Mouse (Mus musculus): ENCODE measurements around the gene 1700016C15Rik. TPM values are rescaled to one million over a fixed set of nuclear protein-coding genes. Genes with fewer than 3 reads are reported as not detected.

1700016C15Rik gene
- polyA plus RNA-seq, 1 experiment from 2014 or later = not detected

DNA sequence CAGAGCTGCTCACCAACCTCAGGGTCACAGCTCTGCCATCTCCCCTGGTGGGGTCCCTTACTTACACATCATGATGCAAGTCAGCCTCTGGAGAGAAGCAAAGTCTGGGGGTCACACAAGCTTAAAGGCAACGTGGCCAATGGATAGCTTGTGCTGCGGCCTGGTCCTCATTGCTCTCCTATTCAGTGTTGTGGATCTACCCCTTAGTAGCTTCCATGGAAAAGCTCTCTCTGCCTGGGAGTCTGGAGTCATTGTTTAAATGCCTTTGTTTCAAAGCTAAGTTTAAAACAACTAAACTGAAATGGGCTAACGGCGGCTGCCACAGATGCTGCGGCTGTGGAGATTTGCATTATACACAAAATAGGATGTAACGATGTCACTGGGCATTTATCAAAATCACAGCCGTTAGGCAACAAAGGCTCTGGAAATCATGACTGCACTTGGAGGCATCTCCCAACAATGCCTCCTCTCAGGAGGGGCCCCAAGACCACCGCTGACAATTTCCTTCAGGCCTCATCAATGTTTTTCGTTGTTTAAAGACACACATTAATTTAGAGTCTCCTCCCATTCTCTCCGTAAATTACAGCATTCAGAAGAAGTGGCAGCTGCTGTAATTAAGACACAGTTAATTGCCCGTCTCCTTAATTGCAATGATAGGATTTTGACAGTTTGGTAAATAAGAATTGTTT lies 11.1 kb upstream of the 1700016C15Rik start:
- no peaks in the 10 kb centered on the region for H3K9me3 ChIP-seq (replicated peaks)
- no peak overlapping the region for H3K4me3 ChIP-seq
- H3K27me3 ChIP-seq = no peaks in the 10 kb centered on the region
- 72% methylated on average over 11 of the region's 11 CpGs for WGBS
- ATAC-seq (replicated peaks; ENCODE audit: insufficient number of reproducible peaks, insufficient read depth, low FRiP score, low read depth) = no peak
- H3K9ac ChIP-seq = no peak overlapping the region
- H3K36me3 ChIP-seq = no peaks in the 10 kb centered on the region
- H3K27ac ChIP-seq = no peak overlapping the region
- H3K4me1 ChIP-seq (replicated peaks) = peaks cover 8% of the 10 kb centered on the region
- H3K4me2 ChIP-seq = no peak overlapping the region

- Histone ChIP-seq H3K27me3 (no peaks in the 10 kb centered on the region), H3K27ac (no peak overlapping the region), H3K4me1 (replicated peaks) (peaks cover 8% of the 10 kb centered on the region), H3K36me3 (no peaks in the 10 kb centered on the region), H3K9ac (no peak overlapping the region), H3K4me2 (no peak overlapping the region), H3K9me3 (replicated peaks) (no peaks in the 10 kb centered on the region), H3K4me3 (no peak overlapping the region)
- WGBS = 61% methylated on average over 3 of the region's 3 CpGs
- no peak for ATAC-seq (replicated peaks; ENCODE audit: insufficient number of reproducible peaks, insufficient read depth, low FRiP score, low read depth)
These were observed 10.6 kb upstream of the 1700016C15Rik start for GRCm38 (mm10) chr1:177719029-177719427.

DNA sequence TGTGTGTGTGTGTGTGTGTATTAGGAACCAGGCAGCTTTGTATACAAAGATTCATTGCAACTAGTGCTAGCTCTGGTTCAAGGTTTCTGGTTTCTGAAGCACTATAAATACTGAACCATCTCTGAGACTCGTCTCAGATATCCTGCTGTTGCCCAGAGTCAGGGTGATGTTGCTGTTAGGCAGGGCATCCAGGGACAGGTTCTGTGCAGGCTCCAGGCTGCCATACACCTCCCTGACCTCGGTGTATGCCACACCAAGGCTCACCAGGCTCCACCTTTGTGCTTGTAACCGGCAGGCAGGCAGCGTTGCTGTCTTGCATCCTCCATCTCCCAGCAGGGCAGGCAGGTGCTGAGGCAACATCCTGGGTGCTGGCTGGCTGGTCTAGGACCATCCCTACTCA lies 5.8 kb upstream of the 1700016C15Rik start:
- H3K4me2 ChIP-seq = no peak overlapping the region
- H3K4me1 ChIP-seq (replicated peaks) = no peaks in the 10 kb centered on the region
- 67% methylated on average over 4 of the region's 4 CpGs for WGBS
- ATAC-seq (replicated peaks; ENCODE audit: insufficient number of reproducible peaks, insufficient read depth, low FRiP score, low read depth) = no peak
- no peaks in the 10 kb centered on the region for H3K36me3 ChIP-seq
- no peak overlapping the region for H3K4me3 ChIP-seq
- no peak overlapping the region for H3K9ac ChIP-seq
- no peaks in the 10 kb centered on the region for H3K27me3 ChIP-seq
- no peaks in the 10 kb centered on the region for H3K9me3 ChIP-seq (replicated peaks)
- H3K27ac ChIP-seq = no peak overlapping the region

DNA sequence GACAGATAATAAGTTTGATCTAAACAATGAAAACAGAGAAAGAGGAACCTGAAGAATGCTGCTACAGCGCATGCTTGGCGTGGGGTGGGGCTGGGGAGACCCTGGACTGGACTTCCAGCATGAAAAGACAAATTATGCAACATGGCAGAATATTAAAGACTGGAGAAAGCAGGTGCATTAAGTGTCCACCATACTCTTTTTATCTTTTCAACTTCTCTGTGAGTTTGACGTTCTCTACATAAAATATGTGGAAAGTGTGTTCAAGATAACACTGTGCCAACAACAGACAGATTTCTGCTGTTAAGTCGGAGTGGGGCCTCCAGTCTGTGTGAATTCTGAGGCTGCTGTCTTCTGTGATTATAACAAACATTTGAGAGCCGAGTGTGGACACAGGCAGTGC lies 2.7 kb upstream of the 1700016C15Rik start:
- H3K27ac ChIP-seq = no peak overlapping the region

DNA sequence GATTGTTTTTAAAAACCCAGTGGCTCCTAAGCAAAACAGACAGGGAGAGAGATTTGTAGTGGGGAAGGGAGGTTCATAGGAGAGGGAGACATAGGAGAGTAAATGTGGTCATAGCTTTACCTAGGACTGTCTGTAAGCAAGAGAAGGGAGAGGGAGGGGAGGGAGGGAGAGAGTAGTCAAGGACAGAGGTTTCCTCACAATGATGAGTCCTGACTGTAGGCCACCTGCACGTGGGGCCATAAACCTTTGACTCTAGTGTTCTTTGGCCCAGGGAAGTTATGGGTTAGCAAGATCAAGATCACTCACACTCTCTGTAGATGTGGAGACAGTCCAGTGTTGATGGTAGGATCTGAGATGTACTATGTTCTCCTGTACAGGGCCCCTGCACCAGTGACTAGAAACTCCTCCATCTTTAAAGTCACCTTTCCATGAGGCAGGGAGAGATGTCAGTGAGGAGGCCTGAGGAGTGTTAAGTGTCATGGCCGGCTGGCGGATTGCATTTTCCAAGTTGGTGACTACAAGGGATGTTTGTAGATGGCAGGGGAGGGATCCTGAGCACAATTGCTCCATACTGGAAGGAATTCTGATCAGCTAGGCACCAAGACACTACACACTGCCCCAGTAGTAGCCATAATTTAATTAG lies 1.6 kb upstream of the 1700016C15Rik start:
- no peaks in the 10 kb centered on the region for H3K27me3 ChIP-seq
- H3K27ac ChIP-seq = no peak overlapping the region
- H3K4me1 ChIP-seq (replicated peaks) = no peaks in the 10 kb centered on the region
- H3K4me3 ChIP-seq = no peak overlapping the region
- no peak overlapping the region for H3K9ac ChIP-seq
- 90% methylated on average over 3 of the region's 3 CpGs for WGBS
- no peak for ATAC-seq (replicated peaks; ENCODE audit: insufficient number of reproducible peaks, insufficient read depth, low FRiP score, low read depth)
- no peaks in the 10 kb centered on the region for H3K9me3 ChIP-seq (replicated peaks)
- no peak overlapping the region for H3K4me2 ChIP-seq
- H3K36me3 ChIP-seq = no peaks in the 10 kb centered on the region

More for the DNA sequence above, 2.7 kb upstream of the 1700016C15Rik start:
- WGBS = 46% methylated on average over 5 of the region's 5 CpGs
- H3K36me3 ChIP-seq = no peaks in the 10 kb centered on the region
- no peak overlapping the region for H3K4me3 ChIP-seq
- H3K4me2 ChIP-seq = no peak overlapping the region
- H3K9me3 ChIP-seq (replicated peaks) = no peaks in the 10 kb centered on the region
- no peaks in the 10 kb centered on the region for H3K4me1 ChIP-seq (replicated peaks)
- ATAC-seq (replicated peaks; ENCODE audit: insufficient number of reproducible peaks, insufficient read depth, low FRiP score, low read depth) = no peak
- H3K9ac ChIP-seq = no peak overlapping the region
- no peaks in the 10 kb centered on the region for H3K27me3 ChIP-seq

- H3K4me1 ChIP-seq (replicated peaks) = no peaks in the 10 kb centered on the region
- no peak overlapping the region for H3K4me2 ChIP-seq
- no peak for ATAC-seq (replicated peaks; ENCODE audit: insufficient number of reproducible peaks, insufficient read depth, low FRiP score, low read depth)
- no peak overlapping the region for H3K27ac ChIP-seq
- WGBS = 85% methylated on average over 3 of the region's 3 CpGs
- H3K9ac ChIP-seq = no peak overlapping the region
- no peaks in the 10 kb centered on the region for H3K36me3 ChIP-seq
- H3K9me3 ChIP-seq (replicated peaks) = no peaks in the 10 kb centered on the region
- no peak overlapping the region for H3K4me3 ChIP-seq
- H3K27me3 ChIP-seq = no peaks in the 10 kb centered on the region
These were observed 2.4 kb downstream of the 1700016C15Rik start for GRCm38 (mm10) chr1:177731973-177732372.

DNA sequence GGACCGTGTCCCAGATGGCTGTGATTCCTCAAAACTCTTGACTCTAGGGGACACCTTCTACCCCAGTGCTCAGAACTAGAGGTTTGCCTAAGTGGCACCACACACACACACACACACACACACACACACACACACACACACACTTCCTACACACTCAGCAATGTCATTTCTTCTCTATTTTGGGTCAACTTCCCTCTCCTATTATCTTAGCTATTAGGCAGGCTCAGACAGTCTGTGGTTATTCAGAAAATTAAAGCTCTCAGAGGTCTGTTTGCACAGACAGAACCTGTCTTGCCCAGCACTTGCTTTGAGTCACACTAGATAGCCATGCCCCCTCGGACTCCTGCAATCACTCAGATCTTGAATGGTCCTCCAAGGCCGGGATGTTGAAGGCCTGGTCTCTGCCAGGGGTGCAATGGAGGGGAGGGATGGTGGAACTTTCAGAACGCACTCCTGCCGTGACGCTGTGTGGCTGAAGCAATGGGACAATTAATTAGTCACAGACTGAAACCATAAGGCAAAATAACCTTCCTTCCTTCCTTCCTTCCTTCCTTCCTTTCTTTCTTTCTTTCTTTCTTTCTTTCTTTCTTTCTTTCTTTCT lies 8.0 kb downstream of the 1700016C15Rik start:
- no peak for ATAC-seq (replicated peaks; ENCODE audit: insufficient number of reproducible peaks, insufficient read depth, low FRiP score, low read depth)
- 47% methylated on average over 6 of the region's 6 CpGs for WGBS

DNA sequence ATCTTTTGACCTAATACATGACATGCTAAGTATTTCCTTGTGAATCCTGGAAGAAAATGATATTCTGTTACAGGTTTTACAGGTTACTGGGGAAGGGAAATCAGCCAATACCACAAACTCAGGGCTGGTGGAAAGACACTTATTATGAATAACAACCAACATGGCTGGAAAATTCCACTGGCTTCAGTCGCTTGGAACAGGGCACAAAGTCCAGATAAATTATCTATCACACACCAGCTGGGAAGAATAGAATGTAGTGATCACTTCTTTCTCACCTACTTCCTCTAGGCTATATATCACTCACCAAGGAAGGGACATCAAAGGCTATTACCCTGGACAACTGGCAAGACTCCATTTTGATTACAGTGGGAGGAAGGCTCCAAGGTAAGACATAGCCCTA lies 11.1 kb downstream of the 1700016C15Rik start:
- no peaks in the 10 kb centered on the region for H3K27me3 ChIP-seq
- no peaks in the 10 kb centered on the region for H3K4me1 ChIP-seq (replicated peaks)
- no peak overlapping the region for H3K4me2 ChIP-seq
- WGBS = 55% methylated on average over 1 of the region's 1 CpGs
- no peaks in the 10 kb centered on the region for H3K36me3 ChIP-seq
- H3K4me3 ChIP-seq = no peak overlapping the region
- H3K27ac ChIP-seq = no peak overlapping the region
- H3K9me3 ChIP-seq (replicated peaks) = no peaks in the 10 kb centered on the region
- no peak for ATAC-seq (replicated peaks; ENCODE audit: insufficient number of reproducible peaks, insufficient read depth, low FRiP score, low read depth)
- H3K9ac ChIP-seq = no peak overlapping the region

More for the DNA sequence above, 8.0 kb downstream of the 1700016C15Rik start:
- H3K9me3 ChIP-seq (replicated peaks) = no peaks in the 10 kb centered on the region
- no peak overlapping the region for H3K9ac ChIP-seq
- H3K27ac ChIP-seq = no peak overlapping the region
- no peaks in the 10 kb centered on the region for H3K36me3 ChIP-seq
- no peak overlapping the region for H3K4me2 ChIP-seq
- no peak overlapping the region for H3K4me3 ChIP-seq
- H3K4me1 ChIP-seq (replicated peaks) = no peaks in the 10 kb centered on the region
- H3K27me3 ChIP-seq = no peaks in the 10 kb centered on the region

DNA sequence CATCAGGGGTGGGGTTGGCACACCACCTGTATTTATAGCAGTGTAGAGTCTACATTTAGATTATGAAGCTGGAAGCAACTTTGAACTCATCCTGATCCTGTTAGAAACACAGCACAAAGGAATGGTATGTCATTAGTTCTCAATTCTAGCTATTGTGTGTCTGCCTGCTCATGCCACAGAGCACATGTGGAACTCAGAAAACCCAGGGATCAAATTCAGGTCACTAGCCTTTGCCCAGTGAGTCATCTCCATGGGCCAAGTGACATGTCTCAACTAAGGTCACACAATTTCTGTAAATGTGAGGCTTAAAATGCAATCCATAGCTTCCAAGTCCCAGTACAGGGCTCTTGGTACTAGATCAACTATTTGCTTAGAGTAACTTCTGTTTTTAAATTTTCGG lies 12.5 kb downstream of the 1700016C15Rik start:
- no peak overlapping the region for H3K4me3 ChIP-seq
- H3K36me3 ChIP-seq = no peaks in the 10 kb centered on the region
- H3K4me1 ChIP-seq (replicated peaks) = no peaks in the 10 kb centered on the region
- no peak for ATAC-seq (replicated peaks; ENCODE audit: insufficient number of reproducible peaks, insufficient read depth, low FRiP score, low read depth)
- no peaks in the 10 kb centered on the region for H3K27me3 ChIP-seq
- no peak overlapping the region for H3K4me2 ChIP-seq
- no peaks in the 10 kb centered on the region for H3K9me3 ChIP-seq (replicated peaks)
- H3K27ac ChIP-seq = no peak overlapping the region
- H3K9ac ChIP-seq = no peak overlapping the region
- WGBS = 73% methylated on average over 1 of the region's 1 CpGs

- peaks cover 9% of the 10 kb centered on the region; the same call in 1 of the 2 replicates for H3K9me3 ChIP-seq (replicated peaks)
- no peak overlapping the region for H3K27ac ChIP-seq
- H3K9ac ChIP-seq = no peak overlapping the region
- 81% methylated on average over 7 of the region's 7 CpGs for WGBS
- no peak overlapping the region for H3K4me2 ChIP-seq
- H3K4me1 ChIP-seq (replicated peaks) = no peaks in the 10 kb centered on the region
- H3K4me3 ChIP-seq = no peak overlapping the region
- ATAC-seq (replicated peaks; ENCODE audit: insufficient number of reproducible peaks, insufficient read depth, low FRiP score, low read depth) = no peak
- H3K27me3 ChIP-seq = no peaks in the 10 kb centered on the region
- no peaks in the 10 kb centered on the region for H3K36me3 ChIP-seq
These were observed 15.1 kb downstream of the 1700016C15Rik start for GRCm38 (mm10) chr1:177744521-177745325.

GRCm38 (mm10) chr1:177747869-177748540 lies 18.4 kb downstream of the 1700016C15Rik start:
- no peaks in the 10 kb centered on the region for H3K4me1 ChIP-seq (replicated peaks)
- no peak for ATAC-seq (replicated peaks; ENCODE audit: insufficient number of reproducible peaks, insufficient read depth, low FRiP score, low read depth)
- WGBS = 88% methylated on average over 6 of the region's 6 CpGs
- H3K36me3 ChIP-seq = no peaks in the 10 kb centered on the region
- no peak overlapping the region for H3K27ac ChIP-seq
- H3K4me3 ChIP-seq = no peak overlapping the region
- no peak overlapping the region for H3K9ac ChIP-seq
- peaks cover 20% of the 10 kb centered on the region; the same call in 1 of the 2 replicates for H3K9me3 ChIP-seq (replicated peaks)
- H3K4me2 ChIP-seq = no peak overlapping the region
- no peaks in the 10 kb centered on the region for H3K27me3 ChIP-seq

Measured in heart, embryonic 15.5 days (tissue).